Mouse (Mus musculus) embryonic fibroblast, embryonic 13.5 days (primary cell): ENCODE results near the gene Atg2b.

Experiments used
- CTCF ChIP-seq: IDR thresholded peaks from 2 replicates; pipeline ENCODE4 v1.5.1; 2011; ENCODE audit warnings: mild to moderate bottlenecking, control low read depth, low read length, moderate library complexity, borderline replicate concordance; ENCODE audit not compliant: insufficient read depth
- POLR2A ChIP-seq: IDR thresholded peaks from 2 replicates; pipeline ENCODE4 v1.6.1; 2011; ENCODE audit warnings: low read depth, mild to moderate bottlenecking, control low read depth, low read length, moderate library complexity

DNA sequence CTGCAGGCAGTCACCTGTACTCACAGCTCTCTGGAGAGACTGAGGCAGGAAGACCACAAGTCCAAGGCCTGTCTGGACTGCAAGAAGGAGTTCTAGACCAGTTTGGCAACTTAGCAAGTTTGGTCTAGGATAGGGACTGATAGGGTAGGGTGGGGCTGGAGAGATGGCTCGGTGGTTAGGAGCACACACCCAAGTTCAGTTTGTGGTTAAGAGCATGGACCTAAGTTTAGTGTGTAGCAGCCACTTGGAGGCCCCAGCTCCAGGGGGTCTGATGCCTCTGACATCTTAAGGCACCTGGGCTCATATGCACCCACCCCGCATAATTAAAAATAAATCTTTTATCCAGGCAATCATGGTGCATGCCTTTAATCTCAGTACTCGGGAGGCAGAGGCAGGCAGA lies 42.3 kb upstream of the Atg2b start:
- TF ChIP-seq CTCF (no peak), POLR2A (no peak)
